Mouse (Mus musculus): ENCODE results near the gene Sptbn2.

- TF ChIP-seq POLR2A (IDR thresholded peaks at IDR 0.05; ENCODE audit: borderline replicate concordance, insufficient read depth, low read length) (no peak), CTCF (IDR thresholded peaks at IDR 0.05; ENCODE audit: borderline replicate concordance, insufficient read depth, low read depth, low read length) (no peak)
These were observed 75.3 kb downstream of the Sptbn2 start for GRCm38 (mm10) chr19:4786313-4786712.

All from cerebellum, adult 2 months (tissue).